Mouse (Mus musculus): Measurements from ENCODE around the gene Ccdc194.

The Ccdc194 gene

DNA sequence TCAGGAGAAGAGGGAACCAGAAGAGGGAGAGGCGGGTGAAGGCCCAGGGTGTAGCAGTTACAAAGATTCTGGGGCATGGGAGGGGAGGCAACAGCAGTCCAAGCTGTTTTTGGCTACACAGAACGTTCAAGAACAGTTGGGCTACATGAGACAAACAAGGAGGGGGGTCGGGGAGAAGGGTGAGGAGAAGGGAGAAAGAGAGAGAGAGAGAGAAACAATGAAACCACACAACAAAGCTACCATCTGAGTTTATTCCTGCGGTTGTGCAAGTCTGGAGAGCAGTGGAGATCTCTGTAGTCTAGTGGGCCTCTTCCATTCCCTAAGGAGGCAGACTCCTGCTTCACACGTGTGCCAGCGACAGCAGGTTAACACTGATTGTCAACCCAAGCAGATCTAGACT lies 28.5 kb upstream of the Ccdc194 start:
- DNase-seq (ENCODE audit: low read depth), result no peak

DNA sequence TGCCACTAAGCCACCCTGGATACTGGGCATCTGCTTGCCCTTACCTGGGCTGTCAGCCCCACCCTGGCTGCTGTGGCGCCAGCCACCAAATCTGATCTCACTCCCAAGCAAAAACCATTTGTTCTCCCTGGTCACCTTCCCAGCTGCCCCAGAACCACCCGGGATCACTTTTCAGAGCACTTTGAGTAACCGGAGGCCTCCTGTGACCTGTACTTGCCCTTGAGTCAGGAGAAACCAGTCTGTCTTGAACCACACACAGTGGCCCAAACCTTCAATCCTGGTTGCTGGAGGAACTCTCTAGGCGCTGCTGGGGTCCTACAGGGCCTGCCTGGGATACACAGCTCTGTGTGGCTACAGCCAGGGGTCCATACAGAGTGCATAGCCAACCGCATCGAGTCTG lies 27.3 kb upstream of the Ccdc194 start:
- DNase-seq (ENCODE audit: low read depth), result no peak

DNA sequence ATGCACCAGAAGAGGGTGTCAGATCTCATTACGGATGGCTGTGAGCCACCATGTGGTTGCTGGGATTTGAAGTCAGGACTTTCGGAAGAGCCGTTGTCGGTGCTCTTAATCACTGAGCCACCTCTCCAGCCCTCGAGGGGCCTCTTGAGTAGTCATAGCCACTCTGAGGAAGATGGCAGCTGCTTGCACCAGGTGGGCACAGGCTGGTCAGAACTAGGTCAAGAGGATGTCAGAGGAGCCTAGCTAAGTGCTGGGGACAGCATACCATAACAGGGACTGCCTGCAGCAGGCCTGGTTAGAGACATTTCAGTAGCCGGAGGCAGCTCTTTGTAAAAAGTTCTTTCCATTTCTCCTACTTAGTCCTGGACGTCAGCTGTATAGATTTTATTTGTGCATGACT lies 25.2 kb upstream of the Ccdc194 start:
- DNase-seq (ENCODE audit: low read depth), result no peak

DNA sequence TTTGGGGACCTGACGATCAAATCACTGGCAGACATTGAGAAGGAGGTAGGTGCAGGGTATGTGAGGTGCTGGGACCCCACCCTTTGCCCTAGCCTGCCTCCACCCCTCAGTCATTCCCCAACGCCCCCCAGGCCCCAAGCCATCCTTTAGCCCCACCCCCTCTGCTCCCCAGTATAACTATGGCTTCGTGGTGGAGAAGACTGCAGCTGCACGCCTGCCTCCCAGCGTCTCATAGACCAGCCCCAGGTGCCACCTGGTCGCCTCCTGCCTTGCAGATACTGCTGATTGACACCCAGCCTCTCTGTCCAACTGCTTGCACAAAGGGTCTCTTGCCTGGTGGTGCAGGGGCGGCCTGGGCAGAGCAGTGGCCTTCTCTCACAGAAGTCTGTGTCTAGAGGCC lies 22.1 kb upstream of the Ccdc194 start:
- no peak for DNase-seq (ENCODE audit: low read depth)

- DNase-seq (ENCODE audit: low read depth), result no peak
These were observed 19.5 kb upstream of the Ccdc194 start for GRCm38 (mm10) chr8:71545053-71545452.

DNA sequence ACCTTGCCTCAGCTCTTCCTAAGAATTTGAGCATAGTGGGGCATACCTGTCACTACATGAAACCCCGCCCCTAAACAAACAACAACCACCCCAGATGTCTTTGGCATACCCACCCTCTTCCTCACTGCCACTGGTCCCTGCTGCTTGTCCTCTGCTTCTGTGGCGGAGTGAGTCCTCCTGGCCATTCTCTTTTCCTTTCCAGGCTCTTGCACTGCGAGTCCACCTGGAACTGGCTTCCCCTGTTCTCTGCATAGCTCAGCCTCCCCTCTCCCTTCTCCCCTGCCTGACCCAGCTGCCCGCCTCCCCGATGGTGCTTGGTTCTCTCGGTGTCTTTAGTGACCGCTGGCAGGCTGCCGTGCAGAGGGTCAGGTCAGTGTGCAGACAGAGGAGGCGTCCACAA lies 18.2 kb upstream of the Ccdc194 start:
- DNase-seq (ENCODE audit: low read depth), result no peak

DNA sequence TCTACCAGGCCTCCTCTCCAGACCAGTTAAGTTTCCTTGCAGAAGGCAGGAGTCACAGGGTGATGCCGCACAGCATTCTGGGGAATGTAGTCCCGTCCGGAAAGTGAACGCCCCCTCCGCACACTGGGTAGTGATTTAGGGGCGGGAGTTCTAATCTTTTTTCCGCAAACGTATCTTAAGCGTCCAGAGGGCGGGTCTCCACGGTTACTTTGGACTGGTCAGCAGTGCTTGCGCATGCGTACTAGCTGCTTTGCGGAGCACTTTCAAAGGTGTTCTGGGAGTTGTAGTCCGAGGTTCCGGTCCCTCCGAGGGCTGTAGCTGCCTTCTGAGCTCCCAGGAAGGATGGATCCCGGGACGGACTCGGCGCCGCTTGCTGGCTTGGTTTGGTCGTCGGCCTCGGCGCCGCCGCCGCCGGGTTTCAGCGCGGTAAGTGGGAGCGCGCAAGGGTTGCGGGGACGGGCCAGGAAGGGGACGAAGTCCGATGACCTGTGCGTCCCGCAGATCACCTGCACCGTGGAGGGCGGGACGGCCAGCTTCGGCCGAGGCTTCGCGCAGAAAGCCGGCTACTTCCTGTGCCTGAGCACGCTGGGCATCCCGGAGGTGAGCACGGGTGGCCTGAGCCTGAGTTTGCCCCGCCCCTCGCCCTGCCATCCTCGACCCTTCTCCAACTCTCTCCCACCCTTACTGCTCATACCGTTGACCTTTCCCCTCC lies 17.3 kb upstream of the Ccdc194 start, which contains the start of gene Mvb12a:
Mvb12a (plus strand) TSS at position 291 of the 712 bp plus-strand sequence.
- DNase-seq (ENCODE audit: low read depth), result peak; percentile 96

DNA sequence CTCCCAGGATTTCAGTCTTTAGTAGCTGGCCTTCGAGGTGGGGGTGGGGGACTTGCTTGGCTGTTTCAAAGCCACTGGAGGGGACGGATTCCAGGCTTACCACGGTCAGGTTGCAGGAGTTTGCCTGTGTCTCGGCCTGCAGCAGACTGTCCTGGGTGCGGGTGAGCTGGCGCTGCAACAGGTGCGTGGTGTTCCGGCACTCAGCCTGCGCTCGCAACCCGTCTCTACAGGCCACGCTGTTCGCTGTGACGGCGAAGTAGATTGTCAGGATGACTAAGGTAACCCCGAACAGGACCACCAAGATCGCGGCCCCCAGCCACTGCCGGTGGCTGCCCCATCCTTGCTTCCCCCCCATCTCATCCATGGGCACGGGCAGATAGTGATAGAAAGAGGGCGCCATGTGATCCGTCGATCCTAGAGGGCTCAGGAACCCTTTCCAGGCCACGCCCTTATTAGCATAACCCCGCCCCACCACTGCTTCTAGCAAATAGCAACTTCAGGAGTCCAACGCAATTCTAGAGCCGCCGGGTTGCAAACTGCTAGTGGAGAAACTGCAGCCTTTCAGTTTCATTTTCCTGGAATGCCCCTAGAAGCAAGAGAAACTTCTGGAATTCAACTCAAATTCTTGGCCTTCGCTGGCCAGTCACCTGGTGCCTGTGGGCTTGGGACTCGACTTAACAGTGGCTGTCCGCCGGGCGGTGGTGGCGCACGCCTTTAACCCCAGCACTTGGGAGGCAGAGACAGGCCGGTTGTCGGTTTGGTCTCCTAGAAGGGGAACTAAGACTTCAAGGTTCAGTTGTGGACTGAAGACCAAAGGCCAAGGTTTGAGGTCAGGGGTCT lies 11.7 kb upstream of the Ccdc194 start, which contains the start of gene Bst2:
Bst2 (minus strand) TSS at position 429 of the 840 bp plus-strand sequence.
- peak; percentile 95 for DNase-seq (ENCODE audit: low read depth)

- no peak for DNase-seq (ENCODE audit: low read depth)
These were observed 10.2 kb upstream of the Ccdc194 start for GRCm38 (mm10) chr8:71535663-71536062.

DNA sequence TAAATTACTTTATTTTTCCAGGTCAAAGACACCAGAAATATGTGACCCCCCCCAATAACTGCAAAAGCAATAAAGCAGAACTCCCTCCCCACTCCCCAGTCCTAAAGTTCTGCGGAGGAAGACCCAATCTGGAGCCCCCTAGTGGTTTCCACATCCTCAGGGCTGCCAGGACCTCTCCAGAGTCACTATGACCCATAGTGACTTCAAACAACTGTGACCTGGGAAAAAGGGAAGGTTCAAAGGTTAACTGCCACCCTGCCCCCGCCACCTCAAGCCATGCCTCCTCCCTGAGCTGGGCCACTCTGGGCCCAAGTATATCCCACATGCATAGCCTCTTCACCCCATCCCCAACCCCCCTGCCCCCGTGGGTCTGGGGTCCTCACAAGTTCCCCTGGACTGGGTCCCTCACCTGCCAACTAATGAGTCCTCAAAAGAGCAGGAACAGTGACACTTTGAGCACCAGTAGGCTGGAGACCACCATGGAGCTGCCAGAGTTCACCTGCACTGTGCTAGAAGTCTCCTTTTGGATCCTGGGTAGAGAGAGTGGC lies 8.8 kb upstream of the Ccdc194 start:
- no peak for DNase-seq (ENCODE audit: low read depth)

DNA sequence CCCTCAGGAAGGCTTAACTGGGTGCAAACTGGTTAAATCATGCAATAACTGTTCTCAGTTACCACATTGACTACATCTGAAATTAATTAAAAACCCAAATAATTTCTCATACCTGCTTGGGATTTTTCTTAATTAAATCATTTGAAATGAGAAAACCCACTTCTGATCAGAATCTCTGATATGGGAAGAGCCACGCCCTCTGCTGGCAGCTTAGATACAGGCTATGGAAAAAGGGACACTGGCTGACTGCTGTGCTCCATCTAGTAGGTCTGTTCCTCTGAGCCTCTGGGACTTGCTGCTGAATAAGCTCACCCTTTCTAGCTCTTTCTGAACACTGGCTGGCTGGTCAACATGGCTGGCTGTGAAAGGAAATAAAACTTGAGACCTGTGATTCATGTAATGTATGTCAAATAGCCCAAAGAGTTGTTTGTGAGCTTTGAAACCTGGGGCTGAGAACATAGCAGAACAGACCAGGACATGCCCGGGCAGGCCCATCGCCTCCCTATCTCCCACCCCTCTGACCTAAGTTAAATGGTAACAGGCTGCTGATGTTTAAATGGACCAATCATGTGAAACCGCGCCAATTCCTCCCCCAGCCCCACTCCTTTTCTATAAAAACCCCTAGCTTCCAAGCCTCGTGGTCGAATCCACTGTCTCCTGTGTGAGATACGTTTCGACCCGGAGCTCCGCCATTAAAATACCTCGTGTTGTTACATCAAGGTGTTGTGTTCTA lies 5.4 kb upstream of the Ccdc194 start:
- DNase-seq (ENCODE audit: low read depth), result peak; percentile 50

DNA sequence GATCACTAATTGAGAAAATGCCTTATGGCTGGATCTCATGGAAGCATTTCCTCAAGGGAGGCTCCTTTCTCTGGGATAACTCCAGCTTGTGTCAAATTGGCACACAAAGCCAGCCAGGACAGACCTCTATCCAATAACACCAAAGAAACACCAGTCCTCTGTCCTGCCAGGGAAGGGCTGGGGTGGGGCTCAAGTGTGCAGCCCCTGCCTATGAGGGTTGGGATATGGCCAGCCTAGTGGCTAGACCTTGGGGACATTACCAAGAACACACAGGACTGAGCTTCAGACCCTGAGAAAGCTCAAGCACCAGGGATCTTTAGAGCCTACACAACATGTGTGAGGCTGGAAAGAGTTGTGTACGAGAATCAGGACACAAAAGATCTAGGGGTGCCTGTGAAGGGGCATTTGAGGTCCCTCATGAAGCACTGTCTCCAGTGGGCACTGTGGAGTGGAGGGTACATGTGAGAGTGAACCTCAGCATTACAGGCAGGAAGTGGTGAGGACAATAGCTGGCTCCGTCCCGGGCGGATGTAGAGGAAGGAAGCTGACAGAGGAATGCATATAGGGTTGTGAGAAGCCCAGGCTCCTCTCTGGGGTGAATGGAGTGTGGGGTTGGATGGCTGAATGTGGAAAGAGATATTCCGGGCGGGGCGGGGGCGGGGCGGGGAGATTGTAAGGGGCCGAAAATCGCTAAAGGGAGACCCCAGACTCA lies 3.0 kb upstream of the Ccdc194 start:
- peak; percentile 71 for DNase-seq (ENCODE audit: low read depth)

DNA sequence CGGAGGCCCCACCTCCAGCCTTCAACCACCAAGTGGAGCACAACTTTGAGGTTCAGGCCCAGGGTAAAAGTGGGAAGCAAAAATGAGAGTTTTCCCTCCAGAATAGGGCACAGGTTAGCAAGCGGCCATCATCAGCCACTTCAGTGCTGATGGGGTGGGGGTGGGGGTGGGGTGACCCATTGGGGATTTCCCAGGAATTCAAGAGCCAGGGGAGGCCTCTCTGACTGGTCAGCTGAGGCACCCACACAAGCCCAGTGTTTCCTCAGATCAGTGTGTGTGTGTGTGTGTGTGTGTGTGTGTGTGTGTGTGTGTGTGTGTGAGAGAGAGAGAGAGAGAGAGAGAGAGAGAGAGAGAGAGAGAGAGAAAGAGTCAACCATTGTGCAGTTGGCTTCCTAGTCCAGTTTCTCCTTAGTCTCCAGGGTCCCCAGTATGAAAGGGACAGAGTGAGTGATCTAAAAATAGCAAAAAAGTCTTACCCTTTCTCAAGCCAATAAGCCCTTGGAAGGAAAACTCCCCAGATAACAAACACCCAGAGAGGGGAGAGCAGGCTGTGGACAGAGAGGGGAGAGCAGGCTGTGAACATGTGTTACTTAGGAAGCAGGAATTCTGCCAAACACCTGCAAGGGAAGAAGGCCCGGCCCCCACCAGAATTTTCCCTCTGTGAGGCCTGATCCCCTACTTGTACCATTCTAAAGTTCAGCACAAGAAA lies 1.8 kb upstream of the Ccdc194 start:
- no peak for DNase-seq (ENCODE audit: low read depth)

- no peak for DNase-seq (ENCODE audit: low read depth)
These were observed 761 bp upstream of the Ccdc194 start for GRCm38 (mm10) chr8:71526272-71526671.

- peak; percentile 96 for DNase-seq (ENCODE audit: low read depth)
These were observed 3.9 kb downstream of the Ccdc194 start for GRCm38 (mm10) chr8:71521634-71522033.

DNA sequence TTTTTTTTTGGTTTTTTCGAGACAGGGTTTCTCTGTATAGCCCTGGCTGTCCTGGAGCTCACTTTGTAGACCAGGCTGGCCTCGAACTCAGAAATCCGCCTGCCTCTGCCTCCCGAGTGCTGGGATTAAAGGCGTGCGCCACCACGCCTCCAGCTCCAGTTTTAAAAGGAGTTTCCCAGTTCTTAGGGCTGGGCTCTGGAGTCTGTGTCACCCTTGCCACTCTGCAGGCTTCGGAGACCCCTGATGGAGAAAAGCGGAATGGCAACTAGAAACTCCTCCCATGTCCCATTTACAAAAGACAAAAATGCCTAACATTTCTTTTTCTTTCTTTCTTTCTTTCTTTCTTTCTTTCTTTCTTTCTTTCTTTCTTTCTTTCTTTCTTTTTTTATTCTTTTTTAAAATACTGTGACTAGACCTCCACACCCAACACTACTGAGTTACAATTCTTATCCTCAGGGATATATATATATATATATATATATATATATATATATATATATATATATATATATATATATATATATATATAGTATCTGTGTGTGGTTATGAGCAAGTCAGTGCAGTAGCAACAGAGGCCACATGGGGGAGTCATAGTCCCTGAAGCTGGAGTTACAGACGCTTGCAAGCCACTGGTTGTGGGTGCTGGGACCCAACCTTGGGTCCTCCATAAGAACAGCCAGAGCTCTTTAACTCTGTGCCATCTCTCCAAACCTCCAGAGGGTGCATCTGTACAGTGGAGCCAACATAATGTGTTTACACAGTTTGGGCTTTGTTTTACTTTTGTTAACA lies 6.3 kb downstream of the Ccdc194 start:
- DNase-seq (ENCODE audit: low read depth), result peak; percentile 84

- no peak for DNase-seq (ENCODE audit: low read depth)
These were observed 8.7 kb downstream of the Ccdc194 start for GRCm38 (mm10) chr8:71516786-71517185.

DNA sequence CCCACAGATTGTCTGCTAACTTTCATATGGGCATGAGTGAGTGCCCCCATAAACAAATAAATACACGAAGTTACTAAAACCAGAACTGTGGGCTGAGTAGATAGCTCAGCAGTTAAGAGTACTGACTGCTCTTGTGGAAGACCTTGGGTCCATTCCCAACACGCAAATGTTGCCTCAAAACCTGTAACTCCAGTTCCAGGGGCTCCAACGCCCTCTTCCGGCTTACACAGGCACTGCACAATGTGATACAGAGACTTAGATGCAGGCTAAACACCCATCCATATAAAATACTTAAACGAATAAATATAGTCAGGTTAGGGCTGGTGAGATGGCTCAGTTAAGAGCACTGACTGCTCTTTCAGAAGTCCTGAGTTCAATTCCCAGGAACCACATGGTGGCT lies 10.5 kb downstream of the Ccdc194 start:
- no peak for DNase-seq (ENCODE audit: low read depth)

DNA sequence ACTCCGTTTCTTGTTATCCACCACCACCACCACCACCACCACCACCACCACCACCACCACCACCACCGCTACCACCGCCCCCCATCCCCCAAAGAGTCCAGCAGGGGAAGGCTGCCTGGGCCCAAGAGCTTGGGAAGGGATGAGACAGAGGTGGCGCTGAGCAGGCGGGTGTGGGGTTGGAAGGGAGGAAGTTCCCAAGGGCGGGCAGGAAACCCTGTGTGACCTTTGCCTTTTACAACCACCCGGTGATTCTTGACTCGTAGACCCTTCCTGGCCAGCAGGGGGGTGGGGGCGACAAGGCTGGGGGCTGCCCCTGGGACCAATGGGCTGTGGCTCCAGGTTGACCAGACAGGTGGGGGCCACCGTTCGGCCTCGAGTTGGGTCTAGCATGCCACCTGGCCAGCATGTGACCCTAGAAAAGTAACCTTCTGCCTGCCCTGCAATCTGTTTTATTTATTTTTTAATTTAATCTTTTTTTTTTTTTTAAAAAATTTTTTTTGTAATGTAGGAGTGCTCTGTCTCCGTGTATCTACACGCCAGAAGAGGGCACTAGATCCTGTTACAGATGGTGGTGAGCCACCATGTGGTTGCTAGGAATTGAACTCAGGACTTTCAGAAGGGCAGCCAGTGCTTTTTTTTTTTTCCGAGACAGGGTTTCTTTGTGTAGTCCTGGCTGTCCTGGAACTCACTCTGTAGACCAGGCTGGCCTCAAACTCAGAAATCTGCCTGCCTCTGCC lies 12.3 kb downstream of the Ccdc194 start:
- no peak for DNase-seq (ENCODE audit: low read depth)
